Mouse (Mus musculus) intestine, embryonic 16.5 days (tissue): ENCODE measurements around the gene Daw1. TPM values are rescaled to one million over a fixed set of nuclear protein-coding genes. Genes with fewer than 3 reads are reported as not detected.

Experiments used
- ATAC-seq: fragments of 200-750 bp; cut with Nextera tagmentation; 2 replicates; pipeline ENCODE4 v1.8.0; 2017; ENCODE audit warnings: moderate TSS enrichment, moderate library complexity
- H3K27ac ChIP-seq: fragments of 300-500 bp; sonication (generic); 2 replicates; pipeline ENCODE4 v1.5.1; 2014; ENCODE audit warnings: mild to moderate bottlenecking, low read length
- H3K27me3 ChIP-seq: fragments of 300-500 bp; sonication (generic); replicated peaks from 2 replicates; pipeline ENCODE4 v1.6.1; 2014; ENCODE audit warnings: low read length, control low read depth, mixed read lengths; ENCODE audit not compliant: control insufficient read depth, insufficient read depth
- H3K36me3 ChIP-seq: fragments of 300-500 bp; sonication (generic); 2 replicates; pipeline ENCODE4 v1.6.1; 2014; ENCODE audit warnings: low read length, control low read depth; ENCODE audit not compliant: control insufficient read depth, insufficient read depth
- H3K4me1 ChIP-seq: fragments of 300-500 bp; sonication (generic); 2 replicates; pipeline ENCODE4 v1.6.1; 2014; ENCODE audit warnings: low read length, control low read depth, mixed read lengths; ENCODE audit not compliant: control insufficient read depth, insufficient read depth
- H3K4me2 ChIP-seq: fragments of 300-500 bp; sonication (generic); 2 replicates; pipeline ENCODE4 v1.6.1; 2014; ENCODE audit warnings: low read depth, low read length, control low read depth
- H3K4me3 ChIP-seq: fragments of 300-500 bp; sonication (generic); 2 replicates; pipeline ENCODE4 v1.5.1; 2014; ENCODE audit warnings: mild to moderate bottlenecking, low read length
- H3K9ac ChIP-seq: fragments of 300-500 bp; sonication (generic); 2 replicates; pipeline ENCODE4 v1.6.1; 2014; ENCODE audit warnings: low read depth, low read length
- H3K9me3 ChIP-seq: fragments of 300-500 bp; sonication (generic); 2 replicates; pipeline ENCODE4 v1.6.1; 2016; ENCODE audit warnings: low read length, control low read depth; ENCODE audit not compliant: control insufficient read depth
- WGBS: fragments of 180-500 bp; shearing (Covaris S2); extraction: QIAGEN DNeasy Blood & Tissue Kit; methylation state at CpG from one replicate; pipeline ENCODE4 v1.1.7; 2014; 5-methylcytosine and 5-hydroxymethylcytosine counted together
- polyA plus RNA-seq: library from polyadenylated mRNA; unstranded; fragments of >200 nt; fragmentation: Nextera tagmentation; extraction: Ambion mirVana; gene quantifications from 2 replicates; pipeline ENCODE4 v1.2.1, GENCODE M21; 2015

Daw1 gene
- polyA plus RNA-seq, 1 experiment from 2014 or later = not detected

DNA sequence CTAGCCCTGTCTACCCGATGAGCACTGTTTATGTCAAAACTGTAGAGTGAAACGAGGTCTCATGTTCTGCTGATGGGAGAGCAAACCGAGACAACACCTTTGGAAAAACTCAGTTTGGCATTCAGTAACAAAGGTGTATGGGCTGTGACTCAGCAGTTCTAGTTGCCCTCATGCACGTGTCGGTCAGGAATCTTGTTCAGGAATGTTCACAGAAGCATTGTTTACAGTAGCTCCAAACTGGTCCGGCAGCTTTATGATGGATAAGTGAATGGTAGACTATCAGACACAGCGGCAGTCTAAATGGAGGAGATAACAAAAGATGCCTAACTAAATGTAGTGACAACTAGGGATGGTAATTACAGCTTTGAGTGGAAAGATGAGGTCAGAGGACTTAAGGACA is 23.7 kb upstream of the Daw1 start:
- Histone ChIP-seq H3K27me3 (no peaks in the 10 kb centered on the region), H3K9ac (no peak overlapping the region), H3K27ac (no peak overlapping the region), H3K9me3 (no peaks in the 10 kb centered on the region), H3K4me3 (no peak overlapping the region), H3K4me1 (no peaks in the 10 kb centered on the region), H3K36me3 (no peaks in the 10 kb centered on the region), H3K4me2 (no peak overlapping the region)
- peak; percentile 90 for ATAC-seq
- 34% methylated on average over 7 of the region's 7 CpGs for WGBS

DNA sequence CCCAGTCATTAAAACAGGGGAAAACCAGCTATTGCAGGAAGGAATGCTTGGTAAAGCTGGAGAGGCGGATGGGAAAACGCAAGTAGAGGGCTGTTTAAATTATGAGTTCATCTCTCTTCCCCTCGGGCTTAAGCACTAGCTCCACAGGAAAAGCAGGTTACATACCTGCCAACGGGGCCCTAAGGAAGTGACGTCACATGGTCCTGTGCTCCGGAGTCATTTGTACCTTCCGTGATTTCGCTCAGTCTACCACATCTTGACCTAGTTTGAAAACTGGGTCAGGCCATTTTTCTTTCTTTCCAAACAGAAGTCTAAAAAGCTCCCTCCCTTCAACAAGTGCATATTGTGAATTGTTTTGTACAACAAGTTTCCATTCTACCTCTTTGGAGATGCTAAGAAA is 21.7 kb upstream of the Daw1 start:
- no peak overlapping the region for H3K27ac ChIP-seq
- H3K36me3 ChIP-seq = no peaks in the 10 kb centered on the region
- H3K4me2 ChIP-seq = no peak overlapping the region
- H3K27me3 ChIP-seq = no peaks in the 10 kb centered on the region
- WGBS = 84% methylated on average over 8 of the region's 8 CpGs
- no peak for ATAC-seq
- no peaks in the 10 kb centered on the region for H3K9me3 ChIP-seq
- no peaks in the 10 kb centered on the region for H3K4me1 ChIP-seq
- no peak overlapping the region for H3K9ac ChIP-seq
- H3K4me3 ChIP-seq = no peak overlapping the region

DNA sequence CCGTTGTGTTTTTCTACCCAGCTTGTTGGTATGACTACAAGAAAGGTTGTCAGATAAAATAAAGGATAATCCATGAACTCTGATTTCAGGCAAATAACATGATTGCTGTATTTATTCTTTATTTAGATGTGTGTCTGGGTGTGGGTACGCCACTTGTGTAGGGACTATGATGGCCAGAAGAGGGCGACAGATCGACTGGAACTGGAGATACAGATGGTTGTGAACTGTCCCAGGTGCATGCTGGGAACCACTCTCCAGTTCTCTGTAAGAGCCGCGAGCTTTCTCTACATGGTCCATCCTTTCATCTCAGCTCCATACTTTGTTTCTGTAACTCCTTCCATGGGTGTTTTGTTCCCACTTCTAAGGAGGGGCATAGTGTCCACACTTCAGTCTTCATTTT is 20.8 kb upstream of the Daw1 start:
- H3K36me3 ChIP-seq = no peaks in the 10 kb centered on the region
- H3K4me3 ChIP-seq = no peak overlapping the region
- 91% methylated on average over 6 of the region's 6 CpGs for WGBS
- no peak overlapping the region for H3K9ac ChIP-seq
- no peaks in the 10 kb centered on the region for H3K27me3 ChIP-seq
- H3K9me3 ChIP-seq = no peaks in the 10 kb centered on the region
- H3K4me1 ChIP-seq = no peaks in the 10 kb centered on the region
- no peak overlapping the region for H3K27ac ChIP-seq
- H3K4me2 ChIP-seq = no peak overlapping the region
- ATAC-seq = no peak

DNA sequence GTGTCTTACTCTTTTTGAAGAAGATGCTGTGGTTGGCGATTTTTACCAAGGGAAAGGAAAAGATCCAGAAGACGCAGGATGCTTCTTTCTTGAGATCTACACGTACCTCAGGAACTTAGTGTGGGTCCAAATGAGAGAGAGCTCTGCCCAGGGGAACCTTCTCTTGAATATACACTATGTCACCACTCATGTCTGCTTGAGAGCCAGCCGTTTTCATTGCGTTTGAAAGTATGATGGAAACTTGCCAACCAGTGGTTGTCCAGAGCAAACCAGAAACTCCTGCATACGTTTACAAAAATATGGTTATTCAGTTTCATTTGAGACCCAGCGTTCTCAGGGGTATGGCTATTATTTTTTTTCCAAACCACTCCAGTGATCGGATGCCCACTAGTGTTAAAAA is 18.0 kb upstream of the Daw1 start:
- no peaks in the 10 kb centered on the region for H3K9me3 ChIP-seq
- no peak overlapping the region for H3K9ac ChIP-seq
- no peaks in the 10 kb centered on the region for H3K36me3 ChIP-seq
- no peak overlapping the region for H3K4me2 ChIP-seq
- ATAC-seq = no peak
- H3K27ac ChIP-seq = no peak overlapping the region
- no peak overlapping the region for H3K4me3 ChIP-seq
- no peaks in the 10 kb centered on the region for H3K27me3 ChIP-seq
- 86% methylated on average over 8 of the region's 8 CpGs for WGBS
- no peaks in the 10 kb centered on the region for H3K4me1 ChIP-seq

DNA sequence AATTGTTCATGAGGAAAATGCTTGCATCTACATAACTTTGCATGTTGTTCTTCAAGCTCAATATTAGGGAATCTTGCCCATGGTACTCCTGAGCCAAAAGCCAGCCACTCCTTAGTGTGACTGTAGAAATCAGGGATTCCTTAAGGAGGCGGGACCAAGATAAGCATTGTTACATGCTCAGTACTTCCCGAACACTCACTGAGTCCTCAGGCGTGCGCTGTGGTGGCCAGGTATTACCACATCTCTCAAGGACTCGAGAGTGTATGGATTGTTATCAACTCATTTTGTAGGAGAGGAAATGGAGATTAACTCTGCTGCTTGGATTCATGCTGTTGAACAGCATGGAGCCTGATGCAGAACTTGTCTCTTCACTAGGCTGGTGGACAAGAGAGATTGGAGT is 17.5 kb upstream of the Daw1 start:
- Histone ChIP-seq H3K4me1 (no peaks in the 10 kb centered on the region), H3K9ac (no peak overlapping the region), H3K27me3 (no peaks in the 10 kb centered on the region), H3K27ac (no peak overlapping the region), H3K9me3 (no peaks in the 10 kb centered on the region), H3K4me2 (no peak overlapping the region), H3K4me3 (no peak overlapping the region), H3K36me3 (no peaks in the 10 kb centered on the region)
- 61% methylated on average over 5 of the region's 5 CpGs for WGBS
- ATAC-seq = peak; percentile 85

DNA sequence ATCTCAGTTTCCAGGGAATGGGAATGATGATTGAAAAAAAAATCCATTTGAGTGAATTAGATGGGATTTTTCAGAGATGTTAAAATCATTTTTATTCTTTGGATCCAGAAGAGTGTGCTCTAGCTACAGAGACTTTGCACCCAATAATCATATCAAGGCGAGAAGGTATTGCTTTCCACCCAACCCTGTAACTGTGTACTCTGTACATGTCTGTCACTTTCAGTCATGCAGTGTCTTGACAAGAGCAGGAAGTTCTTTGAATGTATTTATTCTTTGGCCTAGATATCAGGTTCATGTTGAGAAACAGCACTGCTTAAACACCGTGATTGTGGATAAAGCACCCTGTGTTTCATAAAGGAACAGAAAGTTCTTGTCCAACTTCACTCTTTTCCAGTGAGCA is 13.0 kb upstream of the Daw1 start:
- no peak overlapping the region for H3K9ac ChIP-seq
- no peak overlapping the region for H3K4me3 ChIP-seq
- H3K4me1 ChIP-seq = no peaks in the 10 kb centered on the region
- H3K27ac ChIP-seq = peak overlapping the region; percentile 72
- ATAC-seq = peak; percentile 92
- no peaks in the 10 kb centered on the region for H3K27me3 ChIP-seq
- 62% methylated on average over 2 of the region's 2 CpGs for WGBS
- H3K36me3 ChIP-seq = no peaks in the 10 kb centered on the region
- no peak overlapping the region for H3K4me2 ChIP-seq
- H3K9me3 ChIP-seq = no peaks in the 10 kb centered on the region

DNA sequence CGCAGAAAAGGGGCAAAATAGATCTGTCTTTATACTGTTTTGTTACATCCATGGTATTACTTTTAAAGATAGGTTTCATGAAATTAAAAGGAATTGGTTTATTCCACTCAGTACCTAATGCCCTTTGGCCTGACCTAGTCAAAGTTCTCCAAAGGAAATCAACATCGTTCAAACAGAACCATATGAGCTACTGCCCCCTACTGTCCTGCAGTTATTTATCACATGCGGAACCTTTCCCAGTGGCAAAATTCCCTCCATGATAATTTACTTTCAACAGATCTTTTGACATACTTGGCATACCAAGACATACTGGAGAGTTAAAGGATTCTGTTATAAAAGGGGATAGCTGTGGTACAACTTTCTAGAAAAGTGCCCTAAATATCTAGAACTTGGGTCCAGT is 9.3 kb upstream of the Daw1 start:
- no peak overlapping the region for H3K4me2 ChIP-seq
- ATAC-seq = no peak
- no peaks in the 10 kb centered on the region for H3K4me1 ChIP-seq
- no peak overlapping the region for H3K4me3 ChIP-seq
- no peak overlapping the region for H3K9ac ChIP-seq
- no peaks in the 10 kb centered on the region for H3K36me3 ChIP-seq
- 67% methylated on average over 3 of the region's 3 CpGs for WGBS
- no peak overlapping the region for H3K27ac ChIP-seq
- no peaks in the 10 kb centered on the region for H3K27me3 ChIP-seq
- H3K9me3 ChIP-seq = no peaks in the 10 kb centered on the region

DNA sequence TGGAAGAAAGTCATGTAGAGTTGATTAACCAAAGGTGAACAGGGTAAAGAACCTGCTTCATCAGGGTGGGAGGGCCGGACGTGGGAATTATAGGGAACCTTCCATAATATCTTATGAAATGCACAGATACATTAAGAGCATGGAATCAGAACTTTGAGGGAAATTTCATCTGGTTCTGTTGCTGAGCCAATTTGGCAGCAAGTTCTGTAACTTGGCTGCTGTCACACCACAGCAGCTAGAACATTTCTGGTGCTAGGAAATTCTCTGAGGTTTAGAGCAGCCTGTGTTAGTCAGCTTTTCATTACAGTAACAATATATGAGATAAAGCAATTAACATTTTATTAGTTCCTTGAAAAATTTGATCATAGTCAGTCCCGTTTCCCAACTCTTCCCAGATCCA is 6.6 kb upstream of the Daw1 start:
- 82% methylated on average over 3 of the region's 3 CpGs for WGBS
- Histone ChIP-seq H3K4me2 (no peak overlapping the region), H3K27me3 (no peaks in the 10 kb centered on the region), H3K9ac (no peak overlapping the region), H3K4me3 (no peak overlapping the region), H3K4me1 (no peaks in the 10 kb centered on the region), H3K9me3 (no peaks in the 10 kb centered on the region), H3K27ac (no peak overlapping the region), H3K36me3 (no peaks in the 10 kb centered on the region)
- ATAC-seq = no peak

DNA sequence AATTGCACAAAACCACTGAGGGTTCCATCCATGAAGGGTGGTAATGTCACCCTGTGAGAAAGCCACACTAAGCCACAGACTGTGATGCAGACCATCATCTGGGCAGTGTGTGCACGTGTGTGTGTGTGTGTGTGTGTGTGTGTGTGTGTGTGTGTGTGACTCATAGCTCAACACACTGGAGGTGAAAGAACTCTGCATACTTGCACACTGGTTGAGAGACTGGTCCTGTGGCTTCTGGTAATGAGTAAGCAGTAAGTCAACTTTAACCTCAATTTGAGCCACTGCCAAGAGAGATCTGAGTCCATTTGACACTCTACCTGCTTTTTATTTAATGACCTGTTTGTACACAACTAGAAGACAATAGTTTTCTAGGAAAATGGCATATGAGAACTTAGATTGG is 2.7 kb upstream of the Daw1 start:
- H3K4me3 ChIP-seq = no peak overlapping the region
- no peak overlapping the region for H3K4me2 ChIP-seq
- no peaks in the 10 kb centered on the region for H3K9me3 ChIP-seq
- 68% methylated on average over 1 of the region's 1 CpGs for WGBS
- no peaks in the 10 kb centered on the region for H3K36me3 ChIP-seq
- H3K27me3 ChIP-seq = no peaks in the 10 kb centered on the region
- H3K9ac ChIP-seq = no peak overlapping the region
- ATAC-seq = no peak
- no peak overlapping the region for H3K27ac ChIP-seq
- H3K4me1 ChIP-seq = no peaks in the 10 kb centered on the region

DNA sequence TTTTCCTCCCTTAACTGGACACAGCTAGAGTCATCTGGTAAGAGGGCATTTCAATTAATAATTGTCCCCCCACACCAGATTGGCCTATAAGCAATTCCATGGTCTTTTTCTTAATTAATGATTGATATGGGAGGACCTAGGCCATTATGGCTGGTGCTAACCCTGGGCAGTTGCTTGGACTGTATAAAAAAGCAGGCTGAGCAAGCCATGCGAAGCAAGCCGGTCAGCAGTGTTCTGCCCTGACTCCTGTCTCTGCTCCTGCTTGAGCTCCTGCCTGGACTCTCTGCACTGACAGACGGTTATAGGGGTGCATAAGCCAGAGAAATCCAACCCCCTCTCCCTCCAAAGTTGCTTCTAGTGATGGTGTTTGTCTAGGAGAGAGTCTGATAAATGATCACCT is 2.1 kb downstream of the Daw1 start:
- H3K27ac ChIP-seq = no peak overlapping the region
- WGBS = 67% methylated on average over 3 of the region's 3 CpGs
- H3K27me3 ChIP-seq = no peaks in the 10 kb centered on the region
- H3K4me3 ChIP-seq = no peak overlapping the region
- no peak overlapping the region for H3K4me2 ChIP-seq
- H3K9me3 ChIP-seq = no peaks in the 10 kb centered on the region
- no peaks in the 10 kb centered on the region for H3K36me3 ChIP-seq
- ATAC-seq = no peak
- H3K9ac ChIP-seq = no peak overlapping the region
- 0 out of 2 replicates have a peak, but pooled peaks cover 3% of the 10 kb centered on the region for H3K4me1 ChIP-seq
